Mouse (Mus musculus) gastrocnemius, postnatal 14 days (tissue): ENCODE results near the gene Cyth1. TPM values are rescaled to one million over a fixed set of nuclear protein-coding genes. Genes with fewer than 3 reads are reported as not detected.

ENCODE experiments used
- DNase-seq: peaks from one replicate; pipeline ENCODE4 v3.0.0; 2021; ENCODE audit warnings: mixed read lengths
- intact Hi-C: fragments of 180-260 bp; cut with DNase I; formaldehyde crosslinking; loops from one replicate; pipeline ENCODE4 v1.15.1; 2025; ENCODE audit warnings: low total_unique reads
- total RNA-seq, 2 experiments: library from RNA; stranded (reverse); gene quantifications; 2 replicates each; pipeline ENCODE4 v1.2.3; 2021

Cyth1 gene
- total RNA-seq, 2 experiments from 2014 or later = 23.3 to 31.2 TPM

- DNase-seq = no peak
- intact Hi-C loops = no loop called here
These were observed 79.7 kb downstream of the Cyth1 start for GRCm38 (mm10) chr11:118168714-118169113.

GRCm38 (mm10) chr11:118166626-118167025 lies 81.8 kb downstream of the Cyth1 start:
- no peak for DNase-seq
- intact Hi-C loops = no loop called here

- intact Hi-C loops = no loop called here
- no peak for DNase-seq
These were observed 82.7 kb downstream of the Cyth1 start for GRCm38 (mm10) chr11:118165681-118166080.

GRCm38 (mm10) chr11:118164566-118164965 lies 83.8 kb downstream of the Cyth1 start:
- intact Hi-C loops = no loop called here
- DNase-seq = no peak

GRCm38 (mm10) chr11:118162245-118162644 lies 86.1 kb downstream of the Cyth1 start:
- intact Hi-C loops = no loop called here
- no peak for DNase-seq

- intact Hi-C loops = no loop called here
- no peak for DNase-seq
These were observed 87.2 kb downstream of the Cyth1 start for GRCm38 (mm10) chr11:118161240-118161639.

GRCm38 (mm10) chr11:118160763-118161162 lies 87.6 kb downstream of the Cyth1 start:
- DNase-seq = no peak
- intact Hi-C loops = no loop called here

GRCm38 (mm10) chr11:118158753-118159152 lies 89.6 kb downstream of the Cyth1 start:
- DNase-seq = no peak
- intact Hi-C loops = no loop called here

- DNase-seq = no peak
- intact Hi-C loops = no loop called here
These were observed 91.8 kb downstream of the Cyth1 start for GRCm38 (mm10) chr11:118156480-118157060.

- DNase-seq = no peak
- intact Hi-C loops = no loop called here
These were observed 95.4 kb downstream of the Cyth1 start for GRCm38 (mm10) chr11:118152964-118153363.

- intact Hi-C loops = no loop called here
- no peak for DNase-seq
These were observed 96.8 kb downstream of the Cyth1 start for GRCm38 (mm10) chr11:118151423-118152180.

GRCm38 (mm10) chr11:118150115-118150701 lies 98.2 kb downstream of the Cyth1 start:
- no peak for DNase-seq
- intact Hi-C loops = no loop called here

GRCm38 (mm10) chr11:118147877-118148637 lies 100.3 kb downstream of the Cyth1 start:
- no peak for DNase-seq
- intact Hi-C loops = no loop called here

GRCm38 (mm10) chr11:118146446-118146845 lies 101.9 kb downstream of the Cyth1 start:
- intact Hi-C loops = no loop called here
- no peak for DNase-seq

GRCm38 (mm10) chr11:118145771-118146351 lies 102.5 kb downstream of the Cyth1 start:
- intact Hi-C loops = no loop called here
- DNase-seq = no peak

- no peak for DNase-seq
- intact Hi-C loops = no loop called here
These were observed 103.3 kb downstream of the Cyth1 start for GRCm38 (mm10) chr11:118145092-118145491.

- intact Hi-C loops = no loop called here
- no peak for DNase-seq
These were observed 104.7 kb downstream of the Cyth1 start for GRCm38 (mm10) chr11:118143731-118144130.

GRCm38 (mm10) chr11:118142547-118143165 lies 105.7 kb downstream of the Cyth1 start:
- intact Hi-C loops = no loop called here
- no peak for DNase-seq

- DNase-seq = no peak
- intact Hi-C loops = no loop called here
These were observed 107.4 kb downstream of the Cyth1 start for GRCm38 (mm10) chr11:118140771-118141565.
